Mouse (Mus musculus) hindbrain, embryonic 11.5 days (tissue): ENCODE results near the gene Bcl2a1b. TPM values are rescaled to one million over a fixed set of nuclear protein-coding genes. Genes with fewer than 3 reads are reported as not detected.
"Not testable (repeated sequence)": the region's sequence is repeated elsewhere in the genome, so short reads cannot be mapped to it uniquely, and the experiment has no call there.

ENCODE experiments used
- ATAC-seq: fragments of 200-750 bp; cut with Nextera tagmentation; 2 replicates; pipeline ENCODE4 v1.8.0; 2017; ENCODE audit warnings: mild to moderate bottlenecking, moderate TSS enrichment, moderate library complexity; ENCODE audit not compliant: low FRiP score
- DNase-seq: peaks from one replicate; pipeline ENCODE4 v3.0.0-alpha.2; 2015; ENCODE audit warnings: low spot score
- H3K27ac ChIP-seq: fragments of 300-500 bp; sonication (generic); 2 replicates; pipeline ENCODE4 v1.5.1; 2014; ENCODE audit warnings: mild to moderate bottlenecking, low read depth, low read length
- H3K27me3 ChIP-seq: fragments of 300-500 bp; sonication (generic); 2 replicates; pipeline ENCODE4 v1.6.1; 2014; ENCODE audit warnings: mild to moderate bottlenecking, low read length, moderate library complexity, mixed read lengths; ENCODE audit not compliant: control insufficient read depth, insufficient read depth
- H3K36me3 ChIP-seq: fragments of 300-500 bp; sonication (generic); 2 replicates; pipeline ENCODE4 v1.6.1; 2014; ENCODE audit warnings: mild to moderate bottlenecking, low read length, moderate library complexity, mixed read lengths; ENCODE audit not compliant: control insufficient read depth, insufficient read depth
- H3K4me1 ChIP-seq: fragments of 300-500 bp; sonication (generic); replicated peaks from 2 replicates; pipeline ENCODE4 v1.6.1; 2014; ENCODE audit warnings: low read length, mixed read lengths; ENCODE audit not compliant: control insufficient read depth, insufficient read depth
- H3K4me2 ChIP-seq: fragments of 300-500 bp; sonication (generic); replicated peaks from 2 replicates; pipeline ENCODE4 v1.6.1; 2014; ENCODE audit warnings: mild to moderate bottlenecking, low read depth, low read length
- H3K4me3 ChIP-seq: fragments of 300-500 bp; sonication (generic); 2 replicates; pipeline ENCODE4 v1.5.1; 2014; ENCODE audit warnings: low read depth, low read length
- H3K9ac ChIP-seq: fragments of 300-500 bp; sonication (generic); 2 replicates; pipeline ENCODE4 v1.6.1; 2014; ENCODE audit warnings: low read depth, low read length
- H3K9me3 ChIP-seq: fragments of 300-500 bp; sonication (generic); 2 replicates; pipeline ENCODE4 v1.6.1; 2016; ENCODE audit warnings: low read length; ENCODE audit not compliant: control insufficient read depth
- WGBS: fragments of 180-500 bp; shearing (Covaris S2); extraction: QIAGEN DNeasy Blood & Tissue Kit; methylation state at CpG from one replicate; pipeline ENCODE4 v1.1.7; 2014; 5-methylcytosine and 5-hydroxymethylcytosine counted together
- polyA plus RNA-seq: library from polyadenylated mRNA; unstranded; fragments of >200 nt; fragmentation: Nextera tagmentation; extraction: Ambion mirVana; gene quantifications from 2 replicates; pipeline ENCODE4 v1.2.1, GENCODE M21; 2014

Bcl2a1b gene
- polyA plus RNA-seq, 1 experiment from 2014 or later: 0.69 TPM

DNA sequence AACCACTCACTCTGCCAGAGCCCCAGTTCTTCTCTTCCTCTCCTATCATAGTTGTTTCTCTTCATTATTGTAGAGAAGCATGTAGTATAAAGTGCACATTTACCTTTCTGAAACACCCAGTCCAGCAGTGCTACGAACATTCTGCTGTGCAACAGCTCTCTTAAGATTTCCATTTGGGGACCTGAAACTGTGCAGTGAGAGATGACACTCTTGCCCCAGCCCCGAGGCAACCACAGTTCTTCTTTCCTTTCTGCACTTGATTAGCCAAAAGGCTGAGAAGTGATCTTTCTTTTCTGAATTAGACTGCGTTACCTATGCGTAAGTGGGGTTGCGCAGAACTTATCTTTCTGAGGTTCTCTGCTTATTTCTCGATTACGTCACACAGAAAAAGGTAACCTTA is 29.1 kb downstream of the Bcl2a1b start:
- H3K9ac ChIP-seq: no peak overlapping the region
- no peaks in the 10 kb centered on the region for H3K9me3 ChIP-seq
- DNase-seq (no peak), ATAC-seq (no peak)
- 93% methylated on average over 7 of the region's 7 CpGs for WGBS
- H3K4me3 ChIP-seq: no peak overlapping the region
- H3K27ac ChIP-seq: no peak overlapping the region
- H3K36me3 ChIP-seq: no peaks in the 10 kb centered on the region
- H3K4me2 ChIP-seq: no peak overlapping the region
- H3K27me3 ChIP-seq: no peaks in the 10 kb centered on the region
- H3K4me1 ChIP-seq: no peaks in the 10 kb centered on the region

DNA sequence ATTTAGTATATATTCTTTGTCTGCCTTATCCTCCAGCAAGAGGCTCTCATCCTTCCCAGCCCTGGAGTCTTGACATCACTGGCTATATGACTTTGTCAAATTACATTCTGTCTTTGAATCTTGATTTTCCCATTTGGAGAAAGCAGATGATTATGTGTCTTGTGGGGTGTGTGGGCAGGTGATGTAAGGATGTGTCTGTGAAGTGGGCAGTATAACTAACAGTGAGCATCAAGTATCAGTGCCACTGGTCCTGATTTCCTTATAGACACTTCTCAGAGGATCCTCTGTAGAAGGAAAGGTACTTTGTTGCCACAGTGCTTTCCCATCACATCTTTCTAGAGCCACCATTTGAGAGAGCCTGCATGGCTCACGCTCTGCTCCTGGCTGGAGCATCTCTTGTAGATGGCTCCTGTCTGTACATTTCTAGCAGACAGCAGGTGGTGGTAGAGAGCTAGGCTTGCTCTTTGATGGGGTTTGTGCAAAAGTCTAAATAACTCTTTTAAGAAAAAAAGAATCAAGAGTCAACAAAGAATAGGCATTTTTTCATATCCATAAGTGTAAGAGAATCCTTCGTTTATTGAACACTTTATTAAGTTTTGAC is 32.0 kb downstream of the Bcl2a1b start:
- not testable (repeated sequence) for H3K27ac ChIP-seq, H3K27me3 ChIP-seq, H3K4me1 ChIP-seq, DNase-seq, H3K9me3 ChIP-seq, H3K4me2 ChIP-seq, H3K36me3 ChIP-seq, H3K9ac ChIP-seq, H3K4me3 ChIP-seq
- 76% methylated on average over 1 of the region's 2 CpGs for WGBS
- 0 out of 2 replicates have a peak, but pooled peaks have one; percentile 28 for ATAC-seq

DNA sequence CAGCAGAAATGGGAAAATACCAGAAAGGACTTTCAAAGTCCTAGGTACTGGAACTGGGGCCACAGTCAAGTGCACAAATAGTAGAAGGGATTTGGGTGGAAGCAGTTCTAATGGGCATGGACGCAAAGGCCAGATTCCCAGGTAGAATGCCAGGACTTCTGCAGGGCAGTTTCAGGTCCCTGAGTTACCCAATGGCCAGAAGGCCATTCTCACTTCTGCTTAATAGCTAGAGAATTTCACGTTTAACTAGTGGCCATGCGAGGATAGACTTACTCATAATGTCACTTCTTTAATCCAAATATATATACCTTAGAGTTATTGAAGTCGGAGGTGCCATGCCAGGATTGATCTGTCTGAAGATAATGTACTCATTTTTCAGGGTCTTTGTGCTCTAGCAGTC is 38.1 kb downstream of the Bcl2a1b start:
- H3K27me3 ChIP-seq, H3K36me3 ChIP-seq, H3K4me1 ChIP-seq, H3K9ac ChIP-seq, DNase-seq, H3K9me3 ChIP-seq, H3K27ac ChIP-seq, H3K4me3 ChIP-seq, H3K4me2 ChIP-seq, ATAC-seq: not testable (repeated sequence)
- WGBS: 86% methylated on average over 4 of the region's 4 CpGs

DNA sequence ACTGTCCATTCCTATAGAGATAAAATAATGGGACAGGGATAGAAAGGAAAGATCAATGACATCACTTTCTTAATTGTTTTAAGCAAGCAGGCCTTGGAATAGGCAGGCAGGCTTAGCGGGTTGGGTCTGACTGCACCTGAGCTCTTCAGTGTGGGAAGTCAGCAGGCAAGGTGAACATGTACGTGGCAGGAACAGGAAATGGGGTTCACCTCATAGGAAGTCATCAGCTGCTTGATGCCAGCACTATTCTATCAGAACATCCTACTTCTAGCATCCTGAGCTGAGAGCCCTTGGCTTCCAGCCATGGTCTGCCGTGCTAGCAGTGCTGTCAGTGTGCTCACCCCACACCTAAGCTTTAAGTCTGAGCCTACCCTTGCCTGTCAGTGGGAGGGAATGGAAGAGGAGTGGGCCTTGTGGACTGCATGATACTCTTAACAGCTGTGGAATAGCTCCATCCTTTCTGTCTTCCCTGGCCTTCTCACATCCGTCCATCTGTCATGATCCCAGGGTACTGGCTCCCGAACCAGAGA is 40.0 kb downstream of the Bcl2a1b start:
- 88% methylated on average over 4 of the region's 5 CpGs for WGBS
- H3K9ac ChIP-seq, ATAC-seq, H3K27me3 ChIP-seq, H3K4me3 ChIP-seq, H3K36me3 ChIP-seq, DNase-seq, H3K4me1 ChIP-seq, H3K4me2 ChIP-seq, H3K9me3 ChIP-seq, H3K27ac ChIP-seq: not testable (repeated sequence)

DNA sequence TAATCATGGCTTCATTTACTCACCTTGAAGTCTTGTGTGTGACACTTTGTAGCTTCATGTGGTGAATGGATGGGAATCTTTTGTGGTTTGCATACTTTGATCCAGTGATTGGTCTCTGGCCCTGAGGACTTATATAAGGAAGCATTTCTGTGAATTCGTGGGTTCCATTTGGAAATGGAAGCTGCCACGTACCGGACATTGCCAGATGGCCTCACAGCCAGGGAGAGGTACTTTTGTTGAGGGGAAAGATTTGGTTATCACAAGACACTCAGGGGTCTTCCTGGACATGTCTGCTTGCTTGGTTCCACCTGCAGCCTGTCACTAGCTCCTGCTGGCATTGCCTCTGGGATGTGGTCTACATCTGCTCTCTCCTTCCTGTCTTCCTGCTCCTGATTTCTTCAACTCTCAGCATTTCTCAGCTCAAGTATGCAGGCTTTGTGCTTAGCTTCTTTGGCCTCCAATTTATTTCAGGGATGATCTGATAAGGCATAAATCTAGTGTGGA is 41.6 kb downstream of the Bcl2a1b start:
- H3K27ac ChIP-seq, ATAC-seq, H3K27me3 ChIP-seq, DNase-seq, H3K4me3 ChIP-seq, H3K4me2 ChIP-seq, H3K4me1 ChIP-seq, H3K9ac ChIP-seq, H3K36me3 ChIP-seq, H3K9me3 ChIP-seq: not testable (repeated sequence)
- WGBS: 84% methylated on average over 3 of the region's 3 CpGs

DNA sequence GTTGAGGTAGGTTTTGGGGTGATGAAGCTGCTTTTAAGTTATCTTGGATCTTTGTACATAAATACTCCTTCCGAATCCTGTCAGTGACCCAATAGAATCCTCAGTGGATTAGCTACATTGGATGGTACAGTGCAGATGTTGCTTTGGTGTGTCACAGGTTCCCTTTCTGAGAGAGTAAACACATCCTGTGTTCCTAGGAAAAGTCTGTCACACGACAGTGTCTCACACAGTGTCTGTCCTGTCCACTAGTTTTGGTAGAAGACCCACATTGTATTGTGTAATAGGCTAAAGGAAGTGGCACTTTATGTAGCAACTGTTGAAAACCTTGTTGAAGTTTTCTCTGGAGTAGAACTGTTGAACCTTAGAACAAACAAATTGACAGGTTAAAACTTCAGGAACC is 54.4 kb downstream of the Bcl2a1b start:
- WGBS: 90% methylated on average over 2 of the region's 2 CpGs
- no peak for DNase-seq
- H3K4me1 ChIP-seq: no peaks in the 10 kb centered on the region

DNA sequence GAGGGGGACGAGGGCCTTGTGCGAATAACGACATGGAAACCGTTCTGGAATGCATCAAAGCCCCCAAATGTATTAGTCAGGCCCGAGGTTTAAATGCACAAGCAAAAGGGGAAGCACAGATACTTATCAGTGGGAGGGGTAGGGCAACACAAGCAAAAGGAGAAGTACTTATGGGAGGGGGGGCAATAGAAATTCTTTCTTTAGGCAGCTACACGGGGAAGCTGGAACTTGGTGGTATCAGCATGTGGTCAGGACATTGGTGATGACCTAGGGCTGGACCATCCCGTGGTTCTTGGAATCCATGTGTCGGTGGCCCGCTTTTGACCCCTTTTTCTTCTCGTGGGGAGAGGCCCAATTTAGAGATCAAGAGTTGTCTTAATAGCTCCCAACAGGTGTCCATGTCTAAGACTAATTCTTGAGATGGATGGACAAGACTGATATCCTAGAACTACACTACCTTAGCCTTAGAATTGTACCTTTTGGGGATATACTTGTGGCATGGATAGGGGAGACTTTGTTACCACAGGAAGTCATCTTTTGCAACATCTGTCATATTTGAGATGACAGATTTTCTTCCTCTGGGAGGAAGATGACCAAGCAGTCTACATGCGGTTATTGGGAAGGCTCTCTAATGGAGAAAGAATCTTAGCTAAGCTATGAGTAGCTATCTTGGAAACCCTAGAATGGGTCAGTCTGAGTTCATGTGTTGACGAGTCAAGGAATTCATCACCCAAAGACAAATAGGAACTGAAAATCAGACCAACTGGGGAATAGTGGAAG is 57.7 kb downstream of the Bcl2a1b start:
- Histone ChIP-seq H3K4me3 (no peak overlapping the region), H3K4me2 (no peak overlapping the region), H3K9me3 (no peaks in the 10 kb centered on the region), H3K36me3 (no peaks in the 10 kb centered on the region), H3K27ac (no peak overlapping the region), H3K9ac (no peak overlapping the region), H3K4me1 (no peaks in the 10 kb centered on the region), H3K27me3 (no peaks in the 10 kb centered on the region)
- ATAC-seq (no peak), DNase-seq (no peak)
- WGBS: 87% methylated on average over 12 of the region's 12 CpGs

More for the DNA sequence above, 54.4 kb downstream of the Bcl2a1b start:
- ATAC-seq: no peak
- Histone ChIP-seq H3K9ac (no peak overlapping the region), H3K36me3 (no peaks in the 10 kb centered on the region), H3K4me2 (no peak overlapping the region), H3K4me3 (no peak overlapping the region), H3K9me3 (no peaks in the 10 kb centered on the region), H3K27ac (no peak overlapping the region), H3K27me3 (no peaks in the 10 kb centered on the region)
